Mouse (Mus musculus) left cerebral cortex, adult 11 months (tissue): Measurements from ENCODE around the gene Shank2.

Experiments
- DNase-seq: peaks from one replicate; pipeline ENCODE4 v3.0.0; 2022; ENCODE audit warnings: low spot score

Shank2 gene

DNA sequence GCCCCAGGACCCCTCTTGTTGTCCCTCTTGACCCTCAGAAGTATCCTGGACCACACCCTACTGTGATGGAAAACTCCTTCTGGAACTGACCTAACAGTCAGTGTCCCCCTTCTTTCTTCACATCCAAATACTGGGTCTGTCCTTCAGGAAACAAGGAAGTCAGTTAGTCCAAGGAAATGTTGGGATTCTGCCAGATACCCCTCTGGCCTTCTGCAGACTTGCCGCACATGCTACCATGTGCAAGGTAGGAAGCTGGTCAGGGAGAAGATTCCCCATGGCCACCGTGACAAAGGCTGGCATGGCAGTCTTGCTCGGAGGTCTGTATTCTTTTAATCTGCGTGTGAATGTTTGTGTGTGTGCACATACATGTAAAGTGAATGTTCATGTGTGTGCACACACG, 337.0 kb downstream of the Shank2 start:
- DNase-seq, result no peak

DNA sequence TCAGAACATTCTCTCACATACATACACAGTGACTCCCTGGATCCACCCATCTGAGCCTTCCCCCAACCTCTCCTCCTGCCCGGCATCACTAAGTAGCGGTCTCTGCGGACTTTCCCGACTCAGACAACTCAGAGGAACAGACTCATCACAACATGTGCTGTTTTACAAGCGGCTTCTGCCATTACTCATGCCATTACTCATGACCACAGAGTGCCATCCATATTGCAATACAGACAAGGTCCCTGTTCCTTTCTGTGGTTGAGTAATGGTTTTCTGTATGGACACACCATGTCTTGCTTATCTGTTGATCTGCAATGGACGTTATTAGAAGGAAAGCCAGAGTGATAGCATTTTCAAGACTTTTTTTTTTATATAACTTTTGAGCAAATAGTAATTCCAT, 338.6 kb downstream of the Shank2 start:
- no peak for DNase-seq

DNA sequence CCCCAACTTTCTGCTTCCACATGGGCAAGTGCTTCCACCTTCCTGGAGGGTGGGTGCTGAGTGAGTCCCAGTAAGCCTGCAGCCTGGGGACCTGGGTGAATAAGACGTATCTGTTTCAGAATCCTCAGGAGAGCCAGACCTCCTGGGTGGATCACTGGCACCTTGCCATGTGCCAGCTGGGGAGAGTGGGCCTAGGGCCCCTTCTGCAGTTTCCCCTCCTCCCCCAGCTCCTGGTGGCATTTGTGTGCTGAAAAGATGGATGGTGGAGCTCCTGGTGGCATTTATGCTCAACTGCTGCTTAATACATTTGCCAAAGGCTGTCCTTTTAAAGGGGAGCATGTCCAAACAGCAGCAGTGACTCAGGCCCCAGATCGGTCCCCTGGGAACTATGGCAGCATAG, 364.4 kb downstream of the Shank2 start:
- no peak for DNase-seq

DNA sequence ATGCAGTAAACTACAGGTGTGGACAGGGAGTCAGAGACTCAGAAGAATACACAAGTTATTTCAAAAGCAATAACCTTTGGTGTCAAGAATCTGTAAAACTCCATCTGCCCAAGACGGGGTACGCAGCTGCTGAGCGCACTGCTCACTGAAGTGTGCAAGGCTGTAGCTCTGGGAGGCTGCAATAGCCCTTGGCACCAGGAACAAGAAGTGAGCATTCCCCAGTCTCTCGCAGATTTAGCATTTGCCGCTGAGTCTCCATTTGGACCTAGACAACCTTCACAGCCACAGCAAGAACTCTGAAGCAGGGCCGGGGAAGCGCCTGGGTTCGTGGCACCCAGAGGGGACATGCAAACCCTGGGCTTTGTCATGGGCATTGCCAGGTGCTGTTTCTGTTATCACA, 371.3 kb downstream of the Shank2 start:
- DNase-seq, result no peak

DNA sequence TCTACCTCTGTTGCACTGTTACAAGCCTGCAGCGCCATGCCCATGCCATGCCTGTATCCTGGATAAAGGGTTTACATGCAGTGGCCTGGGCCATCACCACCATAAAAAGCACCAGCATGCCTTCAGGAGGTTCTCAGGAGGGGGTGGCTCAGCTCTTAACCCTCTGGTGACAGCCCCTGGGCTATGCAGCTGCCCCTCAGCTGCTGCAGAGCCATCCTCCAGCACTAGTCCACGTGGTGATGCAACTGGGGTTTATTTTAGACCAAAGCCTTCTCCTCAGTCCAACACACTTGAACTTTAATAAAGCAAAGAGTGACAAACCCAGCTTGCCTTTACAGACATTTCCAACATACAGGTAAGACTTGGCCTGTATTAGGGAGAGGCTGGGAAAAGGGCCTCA, 373.8 kb downstream of the Shank2 start:
- DNase-seq, result no peak

DNA sequence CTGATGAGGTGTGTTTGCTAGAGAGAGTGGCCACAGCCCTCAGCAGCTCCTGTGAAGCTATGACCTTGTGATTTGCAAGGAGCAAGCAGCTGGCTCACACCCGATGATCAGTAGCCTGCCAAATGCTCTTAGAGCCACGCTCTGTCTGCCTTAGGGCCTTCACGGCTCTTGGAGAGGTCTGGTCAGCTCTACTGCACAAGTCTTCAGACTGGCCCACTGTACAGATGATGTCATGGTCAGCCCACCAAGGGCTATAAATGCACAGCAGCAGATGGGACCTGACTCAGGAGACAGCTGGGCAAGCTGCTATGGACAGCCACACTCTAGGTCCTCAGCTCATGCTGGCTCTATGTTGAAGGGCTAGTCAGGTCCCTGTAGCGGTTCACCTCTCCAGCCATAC, 376.5 kb downstream of the Shank2 start:
- DNase-seq, result no peak

DNA sequence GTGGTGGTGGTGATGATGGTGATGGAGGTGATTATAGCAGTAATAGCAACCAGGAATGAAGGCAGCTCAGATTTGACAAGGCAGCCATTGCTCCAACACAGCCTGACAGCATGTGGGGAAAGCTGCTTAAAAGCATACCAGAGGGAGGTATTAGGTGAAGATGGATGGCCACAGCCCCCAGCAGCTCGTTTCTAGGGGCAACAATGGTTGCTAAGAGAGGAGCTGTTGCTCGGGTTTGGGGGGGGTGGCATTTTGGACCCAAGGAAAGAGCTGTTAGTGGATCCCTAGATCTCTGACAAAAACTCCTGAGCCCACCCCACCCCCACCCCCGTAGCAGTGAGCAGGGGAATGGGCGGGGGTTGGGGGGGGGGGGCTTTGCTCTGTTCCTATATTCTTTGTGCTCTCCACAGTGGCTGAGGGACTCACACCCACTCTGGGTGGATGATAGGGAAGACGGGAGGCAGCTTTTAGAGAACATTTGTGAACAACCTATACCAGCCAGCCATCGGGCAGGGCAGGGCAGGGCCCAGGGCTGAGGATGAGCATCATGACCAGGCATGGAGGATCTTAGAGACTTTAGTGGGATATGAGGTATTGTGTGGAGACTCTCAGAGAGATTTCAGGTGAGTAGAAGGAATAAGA, 377.6 kb downstream of the Shank2 start:
- DNase-seq, result no peak

DNA sequence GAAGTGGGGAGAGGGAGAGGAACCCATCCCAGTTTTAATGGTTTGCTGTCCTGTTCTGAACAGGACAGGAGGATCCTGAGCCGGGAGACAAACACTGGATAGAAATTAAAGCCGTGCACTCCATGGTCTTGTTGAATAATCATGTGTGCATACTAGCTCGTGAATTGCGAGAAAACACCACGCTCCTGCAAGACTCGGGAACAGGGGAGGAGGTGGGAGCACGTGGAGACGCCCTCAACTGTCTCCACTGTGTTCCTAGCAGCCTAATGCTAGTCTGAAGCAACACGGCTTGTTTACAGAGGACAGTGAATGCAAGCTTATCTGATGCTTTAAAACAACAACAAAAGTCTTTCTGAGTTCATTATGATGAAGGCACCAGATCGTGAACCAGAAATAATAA, 379.9 kb downstream of the Shank2 start:
- DNase-seq, result peak; percentile 28

DNA sequence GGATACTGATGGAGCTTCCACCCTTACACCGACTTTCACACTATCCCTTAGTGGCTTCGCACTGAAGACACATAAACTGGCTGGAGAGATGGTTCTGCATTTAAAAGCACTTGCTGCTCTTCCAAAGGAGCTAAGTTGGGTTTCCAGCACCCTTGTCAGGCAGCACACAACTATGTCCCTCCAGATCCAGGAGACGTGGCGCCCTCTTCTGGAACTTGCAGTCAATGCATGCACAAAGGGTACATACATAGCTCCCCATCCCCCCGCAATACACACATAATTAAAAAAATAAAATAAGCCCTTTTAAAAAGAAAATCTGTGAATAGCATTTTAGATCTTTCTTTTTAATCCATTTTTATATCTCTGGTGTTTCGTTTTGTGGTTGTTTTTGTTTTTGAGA, 385.8 kb downstream of the Shank2 start:
- DNase-seq, result no peak

DNA sequence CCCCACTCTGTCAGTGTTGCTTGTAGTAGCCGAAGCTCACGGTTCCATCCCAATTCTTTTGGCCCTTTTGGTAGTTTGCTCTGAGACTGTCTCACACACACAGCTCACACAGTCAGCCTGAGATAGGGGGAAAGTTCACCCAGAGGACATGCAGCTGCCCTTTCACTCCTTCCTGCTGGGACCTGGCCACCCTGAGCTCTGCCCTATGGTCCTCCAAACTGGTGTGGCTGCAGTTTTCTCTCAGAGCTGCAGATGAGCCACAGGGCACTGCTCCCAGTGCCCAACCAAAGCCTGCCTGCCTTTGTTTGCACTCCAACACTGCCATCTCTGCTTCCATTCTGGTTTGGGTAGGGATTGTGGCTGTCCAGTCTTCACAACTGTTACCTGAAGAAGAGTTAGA, 388.0 kb downstream of the Shank2 start:
- no peak for DNase-seq

DNA sequence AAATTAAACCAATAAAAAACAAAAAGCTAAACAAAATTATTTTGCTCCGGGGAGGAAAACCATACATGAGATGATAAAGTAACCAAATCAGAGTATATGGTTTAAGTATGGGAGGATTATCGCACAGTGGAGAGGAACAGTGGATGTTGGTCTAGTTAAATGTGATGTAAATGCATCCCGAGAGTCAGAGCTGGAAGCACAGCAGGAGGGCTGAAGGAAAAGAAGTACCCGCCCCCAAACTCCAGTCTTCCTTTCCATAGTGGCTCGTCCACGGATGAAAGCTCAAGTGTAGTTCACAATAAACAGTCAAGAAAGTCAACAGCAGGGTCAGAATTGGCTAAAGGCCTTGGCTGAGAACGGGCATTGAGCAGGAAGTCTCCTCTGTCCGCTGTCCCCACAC, 388.9 kb downstream of the Shank2 start:
- no peak for DNase-seq

DNA sequence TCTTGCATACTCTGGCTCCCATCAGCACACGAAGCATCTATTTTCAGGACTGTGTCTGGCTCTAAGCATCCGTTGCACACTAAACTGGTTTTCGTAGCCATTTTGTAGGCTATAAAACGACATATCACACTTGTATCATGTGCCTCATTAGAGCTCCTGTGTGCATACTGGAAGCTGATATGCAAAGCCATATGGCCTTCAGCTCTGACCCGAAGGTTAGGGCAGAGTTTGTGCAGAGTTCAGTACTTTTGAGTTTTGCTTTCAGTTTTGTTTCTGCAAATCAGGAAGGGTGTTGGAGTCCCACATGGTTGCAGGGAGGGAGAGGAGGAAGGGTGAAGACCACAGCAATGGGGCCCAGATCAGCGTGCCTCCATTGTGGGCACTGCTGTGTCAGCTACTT, 390.0 kb downstream of the Shank2 start:
- no peak for DNase-seq

DNA sequence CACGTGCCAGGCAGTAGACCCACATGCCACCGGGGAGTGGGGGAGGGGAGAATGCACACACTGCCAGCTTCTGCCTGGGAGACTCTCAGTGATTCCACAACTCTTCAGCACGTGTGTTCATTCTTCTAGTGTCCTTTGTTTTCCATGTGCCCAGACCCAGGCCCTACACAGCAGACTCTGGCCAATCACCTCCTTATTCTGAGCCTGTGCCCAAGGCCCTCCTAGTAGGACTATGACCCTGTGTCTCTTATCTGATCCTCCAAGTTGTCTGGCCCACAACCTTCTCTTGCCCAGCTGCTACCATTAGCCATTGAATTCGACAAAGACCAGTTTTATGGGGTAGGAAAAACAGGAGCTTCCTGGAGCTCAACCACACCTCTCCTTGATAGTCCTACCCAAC, 400.8 kb downstream of the Shank2 start:
- no peak for DNase-seq

DNA sequence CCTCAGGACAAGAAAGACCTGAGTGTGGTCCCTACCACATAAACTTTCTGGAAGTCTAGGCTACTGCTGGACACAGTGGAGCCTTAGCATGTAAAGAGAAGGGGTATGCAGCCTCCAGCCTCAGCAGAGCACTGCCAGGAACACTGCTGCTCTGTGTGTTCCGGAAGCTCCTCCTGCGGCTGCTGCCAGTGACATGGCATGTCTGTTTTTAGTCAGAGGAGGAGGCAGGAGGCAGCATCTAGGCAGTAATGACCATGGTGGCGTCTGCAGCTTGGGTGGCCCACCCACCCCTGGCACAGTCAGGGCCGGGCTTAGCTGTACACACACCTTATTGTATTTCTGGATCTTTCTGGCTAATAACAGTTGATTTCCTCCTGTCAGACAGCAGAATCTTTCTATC, 405.9 kb downstream of the Shank2 start:
- DNase-seq, result no peak

DNA sequence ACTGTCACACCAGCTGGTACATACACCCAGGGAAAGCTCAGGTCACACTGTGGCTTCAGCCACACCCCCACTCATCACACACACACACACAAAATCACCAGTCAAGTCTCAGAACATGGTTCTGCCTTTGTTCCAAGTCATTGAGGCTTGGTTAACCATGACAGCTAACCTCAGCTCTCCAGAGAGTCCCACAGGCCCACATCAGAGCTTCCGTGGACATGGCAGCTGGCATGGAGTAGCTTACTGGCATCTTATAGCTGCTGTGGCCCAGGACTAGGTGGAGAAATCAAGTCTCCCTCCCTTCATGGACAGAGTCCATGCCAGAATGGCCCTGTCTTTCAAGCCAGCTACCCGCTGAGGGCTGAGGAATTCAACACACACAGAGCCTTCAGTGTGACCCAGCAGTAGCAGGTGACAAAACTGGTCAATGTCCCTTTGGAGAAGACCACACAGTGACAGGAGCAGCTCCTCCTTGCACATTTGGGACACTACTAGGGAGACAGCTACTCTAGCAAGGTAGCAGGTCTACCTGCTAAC, 406.8 kb downstream of the Shank2 start:
- no peak for DNase-seq

DNA sequence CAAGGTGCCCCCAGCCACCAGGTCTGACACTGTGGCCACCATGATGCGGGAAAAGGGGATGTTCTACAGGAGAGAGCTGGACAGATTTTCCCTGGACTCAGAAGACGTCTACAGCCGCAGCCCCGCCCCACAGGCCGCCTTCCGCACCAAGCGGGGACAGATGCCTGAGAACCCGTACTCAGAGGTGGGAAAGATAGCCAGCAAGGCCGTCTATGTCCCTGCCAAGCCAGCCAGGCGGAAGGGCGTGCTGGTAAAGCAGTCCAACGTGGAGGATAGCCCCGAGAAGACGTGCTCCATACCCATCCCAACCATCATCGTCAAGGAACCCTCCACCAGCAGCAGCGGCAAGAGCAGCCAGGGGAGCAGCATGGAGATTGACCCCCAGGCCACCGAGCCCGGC, 408.0 kb downstream of the Shank2 start:
- DNase-seq, result no peak

DNA sequence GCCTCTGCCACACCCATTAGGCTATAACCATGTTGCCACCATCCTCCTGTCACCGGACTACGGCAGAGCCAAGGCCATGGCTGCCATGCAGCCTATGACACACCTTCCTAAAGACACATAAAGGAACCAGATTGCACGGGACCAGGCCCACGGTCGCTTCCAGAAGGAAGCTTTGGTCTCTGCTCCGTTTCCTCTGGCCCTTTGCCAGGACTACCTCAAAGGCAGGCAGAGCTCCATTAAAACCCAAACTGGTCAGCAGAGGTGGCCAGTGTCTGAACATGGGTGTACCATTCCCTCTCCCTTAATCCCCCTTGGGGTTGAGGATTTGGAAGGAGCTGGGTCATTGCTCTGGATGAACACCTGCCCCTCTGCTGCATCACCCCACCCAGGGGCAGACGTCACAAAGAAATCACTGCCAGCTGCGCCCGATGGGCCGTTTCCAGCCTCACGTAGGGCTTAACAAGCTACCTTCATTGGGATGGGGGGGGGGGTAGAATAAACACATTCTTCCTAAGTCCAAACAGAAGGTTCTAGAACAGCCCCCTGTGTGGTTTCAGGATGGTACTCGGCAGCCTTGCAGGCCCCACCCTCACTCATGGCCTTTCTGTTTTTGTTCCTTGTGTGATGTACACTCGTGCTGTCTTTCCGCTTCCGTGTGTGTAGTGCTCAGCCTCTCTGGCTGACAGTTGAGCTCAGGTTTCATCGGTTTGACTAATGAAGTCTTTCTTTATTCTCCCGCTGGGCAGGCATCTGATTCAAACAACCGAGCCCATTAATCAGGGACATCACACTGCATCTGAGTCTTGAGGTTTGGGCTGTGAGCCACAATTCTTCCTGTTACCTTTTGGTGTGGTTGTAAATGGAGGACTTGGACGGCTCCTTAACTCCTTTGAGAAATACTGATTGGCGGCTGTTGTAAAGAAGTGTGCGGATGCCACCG, 410.5 kb downstream of the Shank2 start:
- no peak for DNase-seq

DNA sequence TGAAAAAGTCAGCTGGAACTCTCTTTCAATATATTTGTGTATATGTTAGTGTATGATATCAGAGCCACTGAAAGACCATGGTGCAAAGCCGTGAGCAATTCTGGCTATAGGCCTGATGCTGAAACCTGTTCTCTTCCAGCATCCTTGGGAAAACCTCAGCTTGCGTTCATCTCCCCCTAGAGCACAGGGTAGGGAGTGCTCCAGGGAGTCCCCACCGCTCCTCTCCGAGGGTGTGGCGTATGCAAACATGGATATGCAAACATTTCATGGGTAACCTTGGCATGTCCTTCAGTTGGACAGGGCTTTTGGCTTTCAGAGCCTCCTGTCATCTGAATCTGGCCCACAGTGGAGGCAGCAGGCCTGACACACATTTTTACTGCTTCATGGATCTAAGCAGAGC, 412.9 kb downstream of the Shank2 start:
- no peak for DNase-seq

DNA sequence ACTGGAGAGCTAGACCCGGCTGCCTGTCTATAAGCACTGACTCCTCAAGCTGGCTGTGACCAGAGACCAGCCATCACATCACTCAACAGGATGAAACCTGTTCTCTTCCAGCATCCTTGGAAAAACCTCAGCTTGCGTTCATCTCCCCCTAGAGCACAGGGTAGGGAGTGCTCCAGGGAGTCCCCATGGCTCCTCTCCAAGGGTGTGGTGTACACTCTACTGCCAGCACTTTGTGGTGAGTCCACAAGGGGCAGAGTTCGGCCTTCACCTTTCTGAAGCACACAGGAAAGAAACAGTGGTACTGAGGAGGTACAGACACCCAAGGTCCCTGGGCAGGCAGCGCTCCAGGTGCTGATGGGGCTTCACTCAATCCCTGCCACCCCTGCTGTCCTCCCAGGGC, 414.1 kb downstream of the Shank2 start:
- DNase-seq, result no peak

DNA sequence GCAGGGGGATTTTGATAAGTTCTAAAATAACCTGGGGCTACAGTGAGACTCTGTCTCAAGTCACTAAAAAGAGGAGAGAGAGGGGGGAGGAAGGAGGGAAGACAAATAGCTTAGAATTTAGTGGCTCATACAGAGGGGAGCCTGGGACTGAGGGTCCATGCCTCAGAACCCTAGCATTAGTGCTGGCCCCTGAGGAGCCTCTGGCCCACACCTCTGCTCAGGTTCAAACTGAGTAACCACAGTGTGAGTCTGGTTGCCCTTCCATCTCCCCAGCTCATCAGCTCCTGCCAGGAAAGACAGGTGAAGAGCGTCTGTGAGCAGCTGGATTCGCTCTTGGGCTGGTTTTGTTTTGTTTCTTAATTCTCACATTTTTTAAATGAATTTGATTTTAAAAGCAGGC, 415.5 kb downstream of the Shank2 start:
- DNase-seq, result no peak

DNA sequence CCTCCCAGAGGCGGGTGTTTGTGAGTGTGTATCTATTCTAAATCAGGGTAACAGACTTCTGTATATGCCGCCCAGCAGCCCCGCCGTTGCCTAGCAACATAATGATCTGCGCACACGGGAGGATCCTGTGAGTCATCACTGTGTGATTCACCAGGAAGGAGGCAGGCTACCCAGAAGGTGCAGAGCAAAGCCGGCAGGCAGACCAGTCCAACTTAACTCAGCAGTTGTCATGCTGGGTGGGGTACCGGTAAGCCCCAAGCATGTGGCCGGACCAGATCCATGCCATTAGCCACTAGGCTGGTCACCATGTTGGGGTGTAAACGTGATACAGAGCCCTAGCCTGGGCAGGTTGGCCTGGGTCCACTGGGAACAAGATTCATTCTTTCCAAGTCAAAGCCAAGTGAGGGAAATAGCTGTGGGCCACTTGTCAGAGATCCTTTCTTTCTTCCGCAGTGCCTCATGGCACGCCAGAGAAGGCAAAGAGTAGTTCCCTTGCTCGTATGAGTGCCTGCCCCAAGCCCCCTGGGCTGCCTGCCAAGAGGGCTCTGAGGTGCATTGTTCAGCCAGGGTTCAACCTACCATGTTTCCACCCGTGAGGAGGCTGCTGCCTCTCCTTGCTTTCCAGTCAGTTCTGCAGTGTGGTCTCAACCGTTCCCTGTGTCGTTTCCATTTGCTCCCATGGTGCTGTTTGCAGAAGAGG, 416.1 kb downstream of the Shank2 start:
- peak; percentile 90 for DNase-seq

DNA sequence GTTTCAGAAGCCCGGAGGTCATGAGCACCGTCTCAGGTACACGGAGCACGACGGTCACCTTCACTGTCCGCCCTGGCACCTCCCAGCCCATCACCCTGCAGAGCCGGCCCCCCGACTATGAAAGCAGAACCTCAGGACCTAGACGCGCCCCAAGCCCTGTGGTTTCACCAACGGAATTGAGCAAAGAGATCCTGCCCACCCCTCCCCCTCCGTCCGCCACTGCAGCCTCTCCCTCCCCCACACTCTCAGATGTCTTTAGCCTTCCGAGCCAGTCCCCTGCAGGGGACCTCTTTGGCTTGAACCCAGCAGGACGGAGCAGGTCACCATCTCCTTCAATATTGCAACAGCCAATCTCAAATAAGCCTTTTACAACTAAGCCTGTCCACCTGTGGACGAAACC, 418.8 kb downstream of the Shank2 start:
- DNase-seq, result no peak

DNA sequence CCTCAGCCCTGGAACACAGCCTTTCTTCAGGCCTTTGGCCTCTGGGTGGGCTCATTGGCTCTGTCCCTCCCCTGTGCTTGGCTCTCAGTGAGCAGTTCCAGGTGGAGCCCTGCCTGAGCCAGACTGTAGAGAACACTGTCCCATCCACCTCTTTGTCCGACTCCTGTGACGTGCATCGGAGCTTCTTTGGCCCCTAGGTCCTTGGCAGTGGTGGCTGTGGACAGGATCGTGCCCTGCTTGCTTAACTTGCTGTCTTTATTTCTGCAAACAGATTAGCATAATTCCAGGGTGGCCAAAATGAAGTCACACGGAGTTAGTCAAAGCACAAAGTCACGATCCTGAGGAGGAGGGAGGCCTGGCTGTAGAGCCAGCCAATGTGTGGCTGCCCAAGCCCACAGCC, 419.8 kb downstream of the Shank2 start:
- no peak for DNase-seq
